Mouse (Mus musculus): ENCODE results near the gene Mrpl11.

- TF ChIP-seq CTCF (IDR thresholded peaks at IDR 0.05; ENCODE audit: borderline replicate concordance, control insufficient read depth, extremely low read depth, insufficient read depth, low read length, poor library complexity): no peak
- no peak for TF ChIP-seq POLR2A (IDR thresholded peaks at IDR 0.05; ENCODE audit: control insufficient read depth, extremely low read depth, insufficient read depth, low read length, poor library complexity)
Measured at GRCm38 (mm10) chr19:5004925-5005324, 43.0 kb downstream of the Mrpl11 start.

All from thymus, adult 2 months (tissue).